Mouse (Mus musculus): Measurements from ENCODE around the gene March1. TPM values are rescaled to one million over a fixed set of nuclear protein-coding genes. Genes with fewer than 3 reads are reported as not detected.

The March1 gene
- total RNA-seq, 1 experiment from 2014 or later, result 3.0 TPM

DNA sequence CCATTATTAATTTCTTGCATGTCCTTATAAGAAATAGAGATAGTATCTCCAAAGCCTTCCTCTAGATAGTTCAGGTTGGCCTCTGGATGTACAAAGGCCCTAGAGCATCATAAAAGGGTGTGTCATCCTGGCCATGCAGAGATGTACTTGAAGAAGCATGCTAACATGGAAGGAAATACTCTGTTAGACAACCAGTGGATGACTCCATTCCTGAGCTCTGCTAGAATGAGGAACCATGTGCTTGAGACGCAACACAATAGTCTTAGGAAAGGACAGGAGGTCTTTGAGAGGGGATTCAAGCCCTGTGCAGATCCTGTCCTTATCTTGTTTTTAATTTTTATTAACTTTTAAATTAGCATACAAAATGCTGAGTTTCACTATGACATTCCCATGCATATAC lies 819.1 kb downstream of the March1 start:
- no peak; a peak in 1 of 4 replicates for ATAC-seq (replicated peaks in 1 of 2; ENCODE audit: insufficient read depth in 1 of 2, low FRiP score in 2 of 2, low TSS enrichment in 1 of 2, low read depth in 1 of 2, poor library complexity in 2 of 2, severe bottlenecking in 2 of 2)

DNA sequence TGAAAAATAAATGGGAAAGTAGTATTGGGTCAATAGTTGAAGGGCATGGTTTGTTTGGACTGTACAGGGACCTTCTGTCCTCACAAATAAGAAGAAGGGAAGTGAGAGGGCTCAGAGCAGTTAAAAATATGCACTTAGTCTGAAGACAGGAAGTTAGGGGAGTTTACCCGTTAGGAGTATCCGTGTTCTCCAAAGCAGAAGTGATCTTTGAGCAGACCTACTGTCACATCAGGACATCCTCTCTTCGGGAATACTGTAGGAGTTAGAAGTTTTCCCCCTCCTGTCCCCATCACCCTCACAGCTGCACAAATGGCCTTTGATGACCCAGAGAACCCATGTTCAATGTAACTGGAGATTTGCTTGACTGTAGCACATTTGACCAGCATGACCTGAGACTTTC lies 820.2 kb downstream of the March1 start:
- peak; percentile 43 to 46; a peak in 3 of 4 replicates for ATAC-seq (replicated peaks in 1 of 2; ENCODE audit: insufficient read depth in 1 of 2, low FRiP score in 2 of 2, low TSS enrichment in 1 of 2, low read depth in 1 of 2, poor library complexity in 2 of 2, severe bottlenecking in 2 of 2)

DNA sequence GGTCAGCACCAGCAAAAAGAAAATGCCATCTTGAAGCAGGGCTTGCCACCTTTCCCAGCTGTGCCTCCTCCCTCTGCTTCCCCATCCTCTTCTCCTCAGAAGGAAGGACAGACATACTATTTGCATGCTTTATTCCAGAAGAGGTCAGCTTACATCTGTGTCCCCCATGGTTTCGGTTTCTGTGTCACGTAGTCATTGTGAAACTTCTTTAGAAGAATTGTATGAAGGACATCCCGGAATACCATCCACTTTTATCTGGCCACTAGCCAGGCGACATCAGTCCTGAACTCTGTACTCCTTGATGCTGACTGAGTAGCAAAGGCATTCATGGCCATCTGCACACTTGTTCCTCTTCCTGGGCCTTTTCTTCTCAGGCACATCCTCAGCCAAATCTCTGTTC lies 820.8 kb downstream of the March1 start:
- no peak for ATAC-seq (replicated peaks in 1 of 2; ENCODE audit: insufficient read depth in 1 of 2, low FRiP score in 2 of 2, low TSS enrichment in 1 of 2, low read depth in 1 of 2, poor library complexity in 2 of 2, severe bottlenecking in 2 of 2)

DNA sequence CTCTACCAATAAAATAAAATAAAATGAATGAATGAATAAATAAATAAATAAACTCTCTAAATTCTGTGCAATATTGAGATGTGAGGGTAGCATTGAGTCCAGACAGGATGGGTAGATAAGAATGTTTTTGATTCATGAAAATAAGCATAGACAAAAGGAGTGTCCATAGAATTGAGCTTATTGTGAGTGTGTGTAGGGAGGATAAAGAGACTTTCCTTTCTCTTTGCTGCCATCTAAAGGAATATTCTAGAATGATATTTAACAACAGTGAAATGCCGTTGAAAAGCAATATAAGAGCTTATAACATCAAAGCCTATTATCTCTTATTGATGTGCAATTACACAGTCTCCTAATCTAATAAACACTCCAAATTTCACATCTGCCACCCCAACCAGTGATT lies 823.4 kb downstream of the March1 start:
- ATAC-seq (replicated peaks in 1 of 2; ENCODE audit: insufficient read depth in 1 of 2, low FRiP score in 2 of 2, low TSS enrichment in 1 of 2, low read depth in 1 of 2, poor library complexity in 2 of 2, severe bottlenecking in 2 of 2), result peak in 1 of 2 experiments; percentile 46; a peak in 1 of 4 replicates

DNA sequence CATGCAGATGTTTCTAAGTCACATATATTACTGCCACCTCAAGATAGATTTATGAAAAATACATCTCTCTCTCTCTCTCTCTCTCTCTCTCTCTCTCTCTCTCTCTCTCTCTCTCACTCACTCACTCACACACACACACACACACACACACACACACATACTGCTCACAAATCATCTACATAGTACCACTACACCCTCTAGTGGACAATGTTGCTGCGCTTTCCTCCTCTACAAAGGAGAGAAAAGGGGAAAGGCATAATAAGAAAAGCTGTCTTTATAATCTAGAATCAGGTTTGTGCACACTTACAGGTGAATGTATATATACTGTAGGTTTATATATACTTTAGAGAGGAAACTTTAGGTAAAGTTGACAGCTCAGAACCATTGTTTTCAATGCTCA lies 825.1 kb downstream of the March1 start:
- ATAC-seq (replicated peaks in 1 of 2; ENCODE audit: insufficient read depth in 1 of 2, low FRiP score in 2 of 2, low TSS enrichment in 1 of 2, low read depth in 1 of 2, poor library complexity in 2 of 2, severe bottlenecking in 2 of 2), result no peak; a peak in 1 of 4 replicates

DNA sequence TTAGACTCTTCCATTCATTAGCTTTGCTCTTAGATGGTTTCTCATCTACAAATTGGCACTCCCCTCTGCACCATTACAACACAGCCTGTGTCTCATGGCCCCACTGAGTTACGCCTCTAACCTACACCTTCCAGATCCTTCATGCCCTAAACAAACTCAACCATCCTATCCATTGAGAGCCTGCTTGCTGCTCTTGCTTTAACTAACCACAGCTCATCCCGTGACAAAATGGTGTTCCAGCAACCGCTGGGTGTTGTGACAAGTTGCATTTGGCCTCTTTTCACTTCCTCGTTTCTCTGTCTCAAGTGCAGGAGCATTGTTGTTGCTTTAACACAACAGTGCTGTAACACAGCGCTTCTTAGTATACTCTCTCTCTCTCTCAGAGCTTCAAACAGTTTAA lies 826.4 kb downstream of the March1 start:
- peak in 1 of 2 experiments; percentile 54; a peak in 1 of 4 replicates for ATAC-seq (replicated peaks in 1 of 2; ENCODE audit: insufficient read depth in 1 of 2, low FRiP score in 2 of 2, low TSS enrichment in 1 of 2, low read depth in 1 of 2, poor library complexity in 2 of 2, severe bottlenecking in 2 of 2)

DNA sequence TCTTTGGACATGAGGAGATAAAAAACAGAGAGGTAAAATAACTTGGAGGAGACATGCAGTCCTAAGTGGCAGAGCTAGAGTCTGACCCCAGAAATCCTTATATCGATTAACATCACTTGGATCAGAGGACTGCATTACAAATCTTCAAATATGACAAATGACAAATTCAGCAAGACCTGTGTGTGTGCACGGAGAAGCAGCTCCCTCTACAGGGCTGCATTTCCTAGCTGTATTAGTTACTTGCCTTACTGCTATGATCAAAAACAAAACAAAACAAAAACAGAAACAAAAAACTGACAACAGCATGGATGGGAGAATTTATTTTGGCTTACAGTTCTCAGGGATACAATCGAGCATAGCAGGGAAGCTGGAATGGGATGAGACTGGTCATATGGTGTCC lies 827.7 kb downstream of the March1 start:
- ATAC-seq (replicated peaks in 1 of 2; ENCODE audit: insufficient read depth in 1 of 2, low FRiP score in 2 of 2, low TSS enrichment in 1 of 2, low read depth in 1 of 2, poor library complexity in 2 of 2, severe bottlenecking in 2 of 2), result no peak

DNA sequence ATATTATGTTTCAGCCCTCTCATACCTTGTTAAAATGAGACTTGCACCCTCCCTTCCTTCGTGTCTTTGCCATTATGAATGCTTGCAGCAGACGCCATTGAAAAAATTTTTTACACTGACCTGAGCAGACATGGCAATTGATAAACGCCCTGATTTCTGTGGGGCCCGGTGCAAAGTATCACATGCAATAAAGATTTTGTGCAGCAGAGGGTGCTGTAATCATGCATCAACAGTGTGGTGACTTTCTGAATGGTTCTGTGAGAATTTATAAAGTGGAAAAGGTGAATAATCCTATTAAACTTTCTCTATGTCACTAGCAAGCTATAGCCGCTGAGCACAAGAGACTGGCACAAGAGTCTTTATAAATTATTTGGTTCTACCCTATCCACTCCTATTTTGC lies 833.0 kb downstream of the March1 start:
- ATAC-seq (replicated peaks in 1 of 2; ENCODE audit: insufficient read depth in 1 of 2, low FRiP score in 2 of 2, low TSS enrichment in 1 of 2, low read depth in 1 of 2, poor library complexity in 2 of 2, severe bottlenecking in 2 of 2), result peak; percentile 62 to 81

DNA sequence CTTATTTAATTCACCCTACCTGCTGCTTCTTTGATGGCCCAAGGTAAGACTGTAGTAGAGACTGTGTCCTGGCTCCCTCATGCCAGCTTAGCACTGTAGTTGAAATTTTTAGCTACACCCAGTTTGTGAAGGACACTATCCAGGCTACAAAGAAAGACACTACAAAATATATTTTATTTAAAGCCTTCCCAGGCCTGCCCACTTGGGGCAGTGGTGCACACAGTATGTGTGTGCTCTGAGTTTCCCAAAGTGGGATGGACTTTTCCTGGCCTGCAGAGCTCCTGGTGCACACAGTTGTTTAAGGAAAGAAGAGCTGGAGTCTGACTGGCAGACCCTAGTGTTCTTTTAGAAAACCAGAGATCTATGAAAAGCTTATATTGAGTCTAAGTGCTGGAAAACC lies 839.4 kb downstream of the March1 start:
- peak; percentile 21 to 67; a peak in 2 of 4 replicates for ATAC-seq (replicated peaks in 1 of 2; ENCODE audit: insufficient read depth in 1 of 2, low FRiP score in 2 of 2, low TSS enrichment in 1 of 2, low read depth in 1 of 2, poor library complexity in 2 of 2, severe bottlenecking in 2 of 2)

DNA sequence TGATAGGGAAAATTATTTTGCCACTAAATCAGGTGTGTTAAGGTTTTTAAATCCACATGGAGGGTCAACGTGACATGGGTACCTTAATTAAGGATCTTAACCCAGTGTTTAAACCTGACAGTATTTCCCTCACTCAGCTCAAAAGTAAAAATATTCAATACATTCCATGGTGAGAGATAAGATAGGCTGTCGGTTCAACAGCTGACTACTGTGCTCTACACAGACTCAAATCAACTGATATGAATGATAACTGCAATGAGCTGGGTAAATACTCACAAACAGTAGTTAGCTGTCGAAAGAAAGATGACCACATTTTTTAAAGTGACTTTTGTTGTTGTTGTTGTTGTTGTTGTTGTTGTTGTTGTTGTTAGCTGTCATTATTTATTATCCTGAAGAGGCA lies 852.1 kb downstream of the March1 start:
- ATAC-seq (replicated peaks in 1 of 2; ENCODE audit: insufficient read depth in 1 of 2, low FRiP score in 2 of 2, low TSS enrichment in 1 of 2, low read depth in 1 of 2, poor library complexity in 2 of 2, severe bottlenecking in 2 of 2), result no peak

DNA sequence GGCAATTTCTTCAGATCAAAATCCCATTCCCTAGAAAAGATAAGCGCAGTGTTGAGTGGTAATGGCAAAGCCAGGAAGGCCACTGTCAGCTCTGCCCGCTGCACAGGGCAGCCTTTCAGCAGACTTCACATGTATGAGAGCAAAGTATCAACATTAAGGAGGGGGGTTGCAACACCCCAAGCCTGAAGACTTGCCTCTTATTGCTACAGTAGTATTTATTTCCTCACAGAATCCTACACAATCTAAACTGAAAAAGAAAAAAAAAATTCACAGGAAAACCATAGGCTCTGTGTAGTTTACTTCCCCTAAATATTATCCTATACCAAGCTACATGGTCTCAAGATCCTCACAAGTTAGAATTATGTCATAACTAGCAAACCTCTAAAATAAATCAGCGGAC lies 859.2 kb downstream of the March1 start:
- ATAC-seq (replicated peaks in 1 of 2; ENCODE audit: insufficient read depth in 1 of 2, low FRiP score in 2 of 2, low TSS enrichment in 1 of 2, low read depth in 1 of 2, poor library complexity in 2 of 2, severe bottlenecking in 2 of 2), result peak in 1 of 2 experiments; percentile 32; a peak in 1 of 4 replicates

DNA sequence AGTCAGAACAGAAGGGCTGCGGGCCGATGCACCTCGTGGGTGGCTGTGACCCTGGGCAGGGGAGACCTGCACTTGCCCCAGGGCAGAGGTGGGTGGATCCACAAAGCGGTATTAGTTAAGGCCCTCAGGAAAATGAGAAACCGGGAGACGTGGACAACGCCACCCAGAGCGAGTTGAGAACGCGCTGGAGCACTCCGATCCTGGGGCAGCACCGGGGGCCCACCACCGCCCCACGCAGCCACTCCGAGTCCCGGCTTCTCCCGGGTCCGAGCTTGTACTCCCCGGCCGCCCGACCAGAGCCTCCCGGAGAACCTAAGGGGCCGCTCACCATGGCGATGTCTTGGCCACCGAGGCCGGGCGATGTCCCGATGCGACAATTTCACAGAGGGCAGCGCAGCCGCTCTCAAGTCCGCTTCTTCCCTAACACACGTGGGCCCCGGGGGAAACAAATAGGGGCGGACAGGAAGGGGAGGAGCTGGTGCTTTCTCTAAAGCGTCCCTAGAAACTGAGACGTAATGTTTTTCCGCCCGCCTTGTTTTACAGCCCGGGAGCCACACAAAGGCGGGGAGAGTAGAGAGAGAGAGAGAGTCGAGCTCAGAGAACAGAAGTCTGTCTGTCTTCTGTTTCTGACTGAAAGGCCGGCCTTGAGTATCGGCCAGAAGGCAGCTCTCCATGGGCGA lies 868.5 kb downstream of the March1 start, which contains the start of gene Tma16:
Gene Tma16, minus strand, starts transcription at position 447 of the 680 bp plus-strand sequence.
- peak; percentile 87 to 91 for ATAC-seq (replicated peaks in 1 of 2; ENCODE audit: insufficient read depth in 1 of 2, low FRiP score in 2 of 2, low TSS enrichment in 1 of 2, low read depth in 1 of 2, poor library complexity in 2 of 2, severe bottlenecking in 2 of 2)

DNA sequence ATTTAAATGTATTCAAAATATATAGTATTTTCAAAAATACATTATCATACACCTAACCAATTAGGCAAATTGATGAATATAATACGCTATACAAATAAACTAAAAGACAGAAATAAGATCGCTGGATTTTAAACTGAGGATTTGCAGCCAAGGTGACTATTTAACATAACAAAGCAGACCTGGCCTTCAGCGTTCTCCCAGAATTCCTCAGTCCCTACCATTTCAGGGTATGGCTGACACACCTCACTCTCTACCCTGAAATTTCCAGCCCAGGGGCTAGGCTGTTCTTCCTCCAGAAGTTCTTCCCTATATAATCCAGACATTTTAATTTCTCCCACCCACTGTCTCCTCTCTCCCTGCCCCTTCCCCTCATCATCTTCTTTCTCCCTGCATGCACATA lies 870.9 kb downstream of the March1 start:
- ATAC-seq (replicated peaks in 1 of 2; ENCODE audit: insufficient read depth in 1 of 2, low FRiP score in 2 of 2, low TSS enrichment in 1 of 2, low read depth in 1 of 2, poor library complexity in 2 of 2, severe bottlenecking in 2 of 2), result no peak

DNA sequence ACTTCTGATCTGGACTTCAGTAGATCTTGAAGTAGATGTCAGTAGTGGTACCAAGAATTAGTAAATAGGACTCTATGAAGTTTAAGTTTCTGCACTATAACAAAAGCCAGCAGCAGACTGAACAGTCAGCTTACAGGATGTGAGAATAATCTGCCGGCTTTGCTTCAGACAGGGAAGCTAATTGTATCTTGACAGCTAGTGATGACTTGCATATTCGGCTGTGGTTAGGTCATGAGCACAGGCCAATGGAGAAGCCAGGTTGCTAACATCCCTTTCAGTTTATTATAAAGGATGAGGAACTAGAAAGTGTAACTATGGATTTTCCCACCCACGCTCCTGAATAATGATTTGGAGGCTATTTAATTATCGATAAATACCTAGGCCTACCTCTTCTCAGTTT lies 872.9 kb downstream of the March1 start:
- peak; percentile 82 to 89 for ATAC-seq (replicated peaks in 1 of 2; ENCODE audit: insufficient read depth in 1 of 2, low FRiP score in 2 of 2, low TSS enrichment in 1 of 2, low read depth in 1 of 2, poor library complexity in 2 of 2, severe bottlenecking in 2 of 2)

DNA sequence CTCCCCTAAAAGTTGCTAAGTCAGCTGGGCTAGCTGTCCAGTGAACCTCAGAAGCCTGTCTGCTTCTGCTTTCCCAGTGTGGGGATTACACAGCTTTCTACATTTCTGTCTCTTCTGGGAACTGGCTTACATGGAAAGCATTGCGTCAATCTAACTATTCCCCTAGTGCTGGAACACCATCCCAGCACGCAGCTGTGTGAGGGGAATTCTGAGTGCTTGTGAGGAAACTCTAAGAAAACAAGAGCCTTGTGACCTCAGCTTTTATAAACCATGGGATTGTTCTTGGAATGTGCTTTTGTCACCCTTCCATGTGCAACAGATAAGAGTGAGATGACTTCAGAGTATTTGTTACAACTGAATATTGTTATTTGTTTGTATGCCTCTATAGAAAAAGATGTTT lies 876.8 kb downstream of the March1 start:
- no peak for ATAC-seq (replicated peaks in 1 of 2; ENCODE audit: insufficient read depth in 1 of 2, low FRiP score in 2 of 2, low TSS enrichment in 1 of 2, low read depth in 1 of 2, poor library complexity in 2 of 2, severe bottlenecking in 2 of 2)

DNA sequence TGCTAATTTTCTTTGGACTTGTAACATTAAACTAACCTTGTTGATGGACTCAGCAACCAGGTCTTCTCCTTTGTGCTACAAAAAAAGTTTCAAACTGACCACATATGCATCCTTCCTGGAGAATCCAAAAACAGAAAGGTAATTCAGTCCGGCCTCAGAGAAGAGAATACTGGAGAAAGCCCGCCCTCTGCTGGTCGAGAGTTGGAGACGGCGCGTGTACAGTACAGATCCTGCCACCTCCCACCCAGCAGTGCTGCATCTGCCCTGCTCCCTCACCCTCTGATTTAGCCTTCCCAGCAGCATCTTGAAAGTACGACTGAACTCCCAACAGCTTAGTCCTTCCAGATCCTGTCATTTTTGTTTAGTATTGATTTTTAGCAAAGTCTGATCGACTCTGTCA lies 878.0 kb downstream of the March1 start:
- ATAC-seq (replicated peaks in 1 of 2; ENCODE audit: insufficient read depth in 1 of 2, low FRiP score in 2 of 2, low TSS enrichment in 1 of 2, low read depth in 1 of 2, poor library complexity in 2 of 2, severe bottlenecking in 2 of 2), result peak; percentile 83 to 85

DNA sequence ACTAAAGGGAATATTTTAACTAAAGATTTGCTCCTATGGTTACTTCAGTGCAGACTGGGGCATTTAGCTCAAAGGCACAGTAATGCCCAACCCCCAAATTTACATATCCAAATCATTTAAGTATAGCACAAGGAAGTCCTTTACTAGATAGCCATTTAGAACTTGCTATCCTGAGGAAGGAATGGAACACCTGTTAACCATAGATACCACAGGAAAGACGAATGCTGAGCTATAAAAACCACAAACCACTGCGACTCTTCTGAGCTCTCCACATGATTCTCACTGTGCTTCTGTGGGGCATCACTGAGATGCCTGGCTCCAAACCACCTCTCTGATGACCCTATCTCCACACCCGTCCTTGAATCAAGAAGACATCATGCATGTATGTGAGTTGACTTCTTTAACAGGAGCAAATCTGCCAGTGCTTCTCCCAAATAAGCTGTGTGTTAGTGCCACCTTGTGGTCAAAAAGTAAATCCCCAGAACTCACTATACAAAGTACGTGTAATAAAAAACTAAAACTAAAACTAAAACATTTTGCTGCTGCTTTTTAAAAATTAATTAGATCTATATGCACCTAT lies 879.4 kb downstream of the March1 start:
- ATAC-seq (replicated peaks in 1 of 2; ENCODE audit: insufficient read depth in 1 of 2, low FRiP score in 2 of 2, low TSS enrichment in 1 of 2, low read depth in 1 of 2, poor library complexity in 2 of 2, severe bottlenecking in 2 of 2), result peak; percentile 68 to 76

DNA sequence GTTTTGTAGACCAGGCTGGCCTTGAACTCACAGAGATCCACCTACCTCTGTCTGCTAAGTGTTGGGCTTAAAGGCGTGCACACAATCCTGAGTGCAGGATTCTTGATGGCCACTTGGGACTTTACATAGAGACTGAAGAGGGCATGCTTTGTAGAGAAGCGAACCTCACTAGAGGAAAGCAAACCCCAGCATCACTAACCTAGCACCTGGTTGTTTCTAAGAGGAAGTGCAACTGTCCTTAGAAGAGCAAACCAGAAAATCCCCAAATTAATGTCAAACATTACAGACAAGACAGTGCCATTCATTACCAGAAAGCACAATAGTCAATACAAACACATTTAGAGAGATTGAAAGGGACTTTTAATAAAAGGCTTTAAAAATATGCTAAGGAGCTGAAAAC lies 885.7 kb downstream of the March1 start:
- no peak for ATAC-seq (replicated peaks in 1 of 2; ENCODE audit: insufficient read depth in 1 of 2, low FRiP score in 2 of 2, low TSS enrichment in 1 of 2, low read depth in 1 of 2, poor library complexity in 2 of 2, severe bottlenecking in 2 of 2)

DNA sequence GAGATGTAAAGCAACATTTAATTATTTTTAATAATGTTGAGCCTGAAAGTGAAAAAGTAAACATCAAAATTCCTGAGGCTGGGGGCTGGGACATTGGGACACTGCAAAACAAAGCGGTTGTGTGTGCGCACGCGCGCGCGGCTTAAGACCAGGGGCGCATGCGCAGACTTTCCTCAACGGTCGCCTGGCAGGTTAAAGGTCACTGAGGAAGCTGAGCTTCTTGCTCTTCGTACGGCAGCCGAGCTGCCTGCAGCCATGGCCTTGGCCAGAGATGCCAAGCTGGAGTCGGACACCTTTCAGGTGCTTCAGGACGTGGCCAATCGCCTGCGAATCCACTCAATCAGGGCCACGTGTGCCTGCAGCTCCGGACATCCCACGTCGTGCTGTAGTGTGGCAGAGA lies 893.8 kb downstream of the March1 start, which contains the start of gene Tktl2:
Gene Tktl2, plus strand, starts transcription at position 220 of the 400 bp plus-strand sequence.
- ATAC-seq (replicated peaks in 1 of 2; ENCODE audit: insufficient read depth in 1 of 2, low FRiP score in 2 of 2, low TSS enrichment in 1 of 2, low read depth in 1 of 2, poor library complexity in 2 of 2, severe bottlenecking in 2 of 2), result no peak
